Mouse (Mus musculus): ENCODE data around the gene Hbb-bh2.
"Not testable (repeated sequence)": the region's sequence is repeated elsewhere in the genome, so short reads cannot be mapped to it uniquely, and the experiment has no call there.

The Hbb-bh2 gene

DNA sequence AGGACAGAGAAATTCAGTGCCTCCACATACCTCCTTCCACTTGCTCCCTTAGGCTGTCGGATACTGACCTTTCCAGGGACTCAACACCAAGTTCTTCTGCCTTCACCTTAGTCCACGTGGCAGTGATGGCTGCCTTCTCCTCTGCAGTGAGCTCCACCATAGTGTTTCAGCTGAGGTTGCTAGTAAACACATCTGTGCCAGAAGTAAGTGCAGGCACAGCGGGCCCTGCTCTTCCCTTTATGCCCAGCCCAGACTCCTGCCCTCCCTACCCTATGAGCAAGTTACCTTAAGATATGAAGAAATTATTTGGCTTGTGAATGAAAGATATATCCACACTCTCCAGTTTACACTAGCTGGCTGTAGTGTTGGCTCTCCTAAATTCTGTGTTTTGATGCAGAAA is at the start of gene Hbb-bh2:
TSS of gene Hbb-bh2 (minus strand) at position 253 of the 400 bp plus-strand sequence.
- DNase-seq: no peak

DNA sequence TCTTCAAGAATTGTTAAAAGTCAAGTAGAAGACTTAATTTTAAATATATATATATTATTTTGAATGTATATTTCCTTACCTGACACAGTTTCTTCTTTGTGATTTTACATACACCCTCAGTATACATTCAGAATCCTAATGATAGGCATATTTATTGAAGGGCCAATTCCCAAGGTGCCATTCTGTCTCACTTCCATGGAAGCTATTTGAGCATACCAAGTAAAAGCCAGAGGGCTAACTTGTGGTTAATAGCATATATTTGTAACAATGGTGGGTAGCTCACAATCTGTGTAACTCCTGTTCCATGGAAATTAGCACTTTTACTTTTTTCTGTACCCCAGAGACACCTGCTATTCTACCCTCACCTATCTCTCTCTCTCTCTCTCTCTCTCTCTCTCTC is 45.8 kb upstream of the Hbb-bh2 start, which contains the start of gene Olfr66:
TSS of gene Olfr66 (minus strand) at position 101 of the 400 bp plus-strand sequence.
- DNase-seq: no peak

DNA sequence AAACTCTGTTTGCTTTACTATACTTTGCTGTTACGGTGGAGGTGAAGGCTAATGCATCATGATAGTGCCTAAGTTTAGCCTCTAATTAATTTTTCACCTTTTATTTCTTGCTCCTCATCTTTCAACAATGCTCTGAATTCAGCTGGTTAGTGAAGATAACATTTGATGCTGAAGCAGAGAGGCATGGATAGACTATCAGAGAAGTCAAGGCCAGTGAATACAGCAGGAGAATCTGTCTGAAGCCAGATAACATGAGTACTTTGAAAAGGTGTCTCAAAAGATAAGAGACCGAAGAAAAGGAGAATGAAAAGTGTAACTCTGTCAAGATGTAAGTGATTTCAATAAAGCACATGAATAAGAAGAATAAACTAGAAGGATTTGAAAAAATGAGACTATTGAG is 36.8 kb upstream of the Hbb-bh2 start:
- DNase-seq: no peak

DNA sequence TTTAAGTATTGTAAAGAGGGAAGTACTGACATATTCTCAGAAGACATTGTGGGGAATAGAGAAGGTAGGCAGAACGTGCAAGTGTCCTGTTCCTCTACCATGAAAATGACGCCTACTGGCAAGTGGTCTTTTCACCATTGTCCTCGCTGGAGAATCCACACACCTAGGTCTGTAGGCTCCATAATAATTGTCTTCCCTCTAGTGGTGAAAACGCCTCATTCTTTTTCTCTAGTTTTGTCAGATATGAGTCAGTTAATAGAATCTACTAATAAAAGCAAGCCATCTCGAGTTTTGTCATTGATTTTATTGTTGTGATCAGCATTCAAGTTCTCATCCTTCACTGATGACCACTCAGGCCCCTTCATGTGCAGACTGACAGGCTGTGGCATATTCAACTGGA is 34.1 kb upstream of the Hbb-bh2 start:
- no peak for DNase-seq

DNA sequence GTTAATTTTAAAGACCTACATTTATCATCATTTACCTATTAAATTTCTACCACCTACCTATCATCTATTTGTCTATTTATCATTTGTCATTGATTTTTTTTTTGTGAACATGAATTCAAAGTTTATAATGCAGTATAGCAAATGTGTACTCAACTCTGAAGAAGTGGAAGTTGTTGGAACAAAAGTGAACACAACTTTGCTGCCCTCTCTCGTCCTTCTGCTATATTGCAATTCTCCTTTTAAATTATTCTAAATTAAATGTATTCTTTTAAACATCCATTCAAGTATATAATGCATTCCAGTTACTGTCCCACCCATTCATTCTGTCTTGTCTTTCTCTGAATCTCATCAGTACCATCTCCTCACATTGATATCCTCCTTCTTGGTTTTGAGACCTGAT is 32.7 kb upstream of the Hbb-bh2 start:
- DNase-seq: no peak

DNA sequence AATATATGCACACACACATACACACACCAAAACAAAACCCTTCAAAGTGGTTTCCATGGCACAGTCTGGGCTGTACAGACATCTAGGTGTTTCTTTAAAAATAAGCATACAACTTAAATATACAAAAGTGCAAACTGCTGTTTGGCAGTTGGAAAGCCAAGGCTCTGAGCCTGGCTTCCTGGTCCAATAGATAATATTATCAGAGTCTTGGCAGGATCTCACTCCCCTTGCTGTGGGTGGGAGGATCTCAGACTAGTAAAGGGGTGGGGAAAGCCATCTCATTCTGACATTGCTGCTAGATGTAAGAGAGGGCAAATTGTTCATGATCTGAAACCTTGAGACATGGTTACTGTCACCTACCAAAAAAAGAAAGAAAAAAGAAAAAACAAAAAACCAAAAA is 30.3 kb upstream of the Hbb-bh2 start:
- DNase-seq: no peak

DNA sequence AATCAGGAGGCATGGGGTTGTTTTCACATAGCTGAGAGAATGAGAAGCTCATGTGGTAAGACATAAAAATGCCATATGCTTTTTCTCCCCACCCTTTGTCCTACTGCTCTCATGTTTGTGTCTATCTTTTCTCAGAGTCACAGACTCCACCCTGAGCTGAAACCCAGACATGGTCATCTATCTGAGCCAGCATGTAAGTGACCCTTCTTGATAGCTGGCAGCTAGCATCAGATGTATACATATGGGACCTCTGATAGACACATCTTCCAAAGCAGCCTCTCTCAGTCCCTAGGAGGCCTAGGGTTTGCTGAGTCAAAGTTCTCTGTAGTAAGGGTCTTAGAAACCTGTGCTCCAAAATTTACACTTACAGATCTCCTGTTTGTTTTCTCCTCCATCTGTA is 25.4 kb upstream of the Hbb-bh2 start:
- DNase-seq: no peak

DNA sequence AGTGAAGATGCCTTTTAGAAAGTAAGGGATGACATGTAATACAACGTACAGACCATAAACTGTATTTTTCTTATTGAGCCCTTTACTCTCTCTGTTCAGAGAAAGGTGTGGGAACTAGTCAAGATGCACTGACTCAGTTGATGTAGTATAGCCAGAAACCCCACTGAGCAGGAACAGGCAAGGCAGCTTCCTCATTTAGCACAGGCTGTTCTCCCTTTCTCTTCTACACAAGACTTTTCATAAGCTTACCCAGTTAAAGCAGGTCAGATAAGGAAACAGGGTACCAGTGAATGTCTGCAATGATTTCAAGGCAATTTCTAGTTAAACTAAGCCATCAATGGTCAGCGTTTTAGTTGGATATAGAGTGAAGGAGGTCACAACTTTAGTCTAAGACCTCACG is 21.2 kb upstream of the Hbb-bh2 start:
- no peak for DNase-seq

DNA sequence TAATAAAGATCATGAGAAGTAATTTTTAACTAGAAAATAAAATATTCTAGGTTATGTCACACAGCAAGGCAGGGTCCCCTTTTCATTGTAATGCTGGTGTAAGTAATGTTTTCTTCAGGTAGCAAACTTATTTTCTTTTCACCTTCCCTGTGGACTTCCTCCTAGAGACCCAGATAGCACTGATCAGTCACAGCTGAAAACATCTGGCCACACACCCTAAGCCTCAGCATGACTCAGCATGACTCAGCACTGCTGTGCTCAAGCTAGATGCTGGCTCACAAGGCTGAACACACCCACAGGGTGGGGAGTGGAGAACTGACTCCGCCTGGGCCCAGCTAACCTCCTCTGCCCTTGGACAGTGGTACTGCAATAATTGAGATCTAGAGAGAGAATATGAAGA is 20.5 kb upstream of the Hbb-bh2 start:
- DNase-seq: no peak

DNA sequence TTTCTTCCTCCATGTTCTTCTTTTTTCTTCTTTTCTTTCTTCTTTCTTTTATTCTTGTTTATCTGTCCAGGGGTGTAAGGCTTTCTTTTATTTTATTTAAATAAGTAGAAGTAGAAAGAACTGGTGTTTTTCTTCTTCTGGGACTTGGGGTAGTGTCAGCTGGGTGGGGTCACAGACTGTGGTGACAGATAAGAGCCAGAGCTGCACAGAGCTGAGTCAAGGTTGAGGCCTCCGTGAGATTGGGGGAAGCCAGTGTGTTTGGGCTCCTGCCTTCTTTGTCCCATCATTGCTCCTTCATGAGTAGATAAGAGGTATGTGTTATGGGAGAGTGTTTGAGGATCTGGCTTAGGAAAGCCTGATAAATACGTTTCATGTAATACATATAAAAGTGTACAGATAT is 18.8 kb upstream of the Hbb-bh2 start:
- DNase-seq: no peak

DNA sequence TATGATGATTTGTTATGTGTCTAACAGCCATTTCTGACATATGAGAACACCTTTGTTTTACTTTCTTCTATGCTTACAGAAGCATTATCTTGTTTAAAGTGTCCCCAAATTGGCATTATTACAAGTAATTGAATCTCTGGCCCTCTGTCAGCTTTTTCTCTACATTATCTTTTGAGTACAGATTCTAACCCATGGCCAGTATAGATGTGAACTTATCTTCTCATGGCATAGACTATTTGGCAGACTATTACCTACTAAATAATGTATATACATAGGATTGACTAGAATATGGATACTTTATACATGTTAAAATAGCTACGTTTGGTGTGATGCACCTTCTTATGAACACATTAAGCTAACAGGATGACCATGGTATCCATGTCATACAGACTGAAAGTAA is 14.3 kb upstream of the Hbb-bh2 start:
- DNase-seq: no peak

DNA sequence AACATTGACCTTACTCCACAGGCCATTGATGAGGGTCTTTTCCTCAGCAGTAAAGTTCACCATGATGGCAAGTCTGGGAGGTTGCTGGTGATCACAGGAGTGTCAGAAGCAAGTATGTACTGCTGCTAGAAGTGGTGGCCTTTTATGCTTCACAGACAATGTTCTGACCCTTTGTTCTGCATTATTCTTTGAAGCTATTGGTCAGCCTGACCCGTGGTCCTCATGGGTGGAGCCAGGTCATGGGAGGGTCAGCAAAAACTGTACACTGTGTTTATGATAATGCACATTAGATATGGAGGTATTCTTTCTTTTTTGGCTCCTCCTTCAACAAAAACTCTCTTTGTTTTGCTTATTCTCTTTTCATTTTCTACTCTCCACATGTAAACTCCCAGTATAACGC is 12.8 kb upstream of the Hbb-bh2 start, which contains the start of gene Hbb-y:
TSS of gene Hbb-y (minus strand) at position 127 of the 400 bp plus-strand sequence.
- DNase-seq: no peak

DNA sequence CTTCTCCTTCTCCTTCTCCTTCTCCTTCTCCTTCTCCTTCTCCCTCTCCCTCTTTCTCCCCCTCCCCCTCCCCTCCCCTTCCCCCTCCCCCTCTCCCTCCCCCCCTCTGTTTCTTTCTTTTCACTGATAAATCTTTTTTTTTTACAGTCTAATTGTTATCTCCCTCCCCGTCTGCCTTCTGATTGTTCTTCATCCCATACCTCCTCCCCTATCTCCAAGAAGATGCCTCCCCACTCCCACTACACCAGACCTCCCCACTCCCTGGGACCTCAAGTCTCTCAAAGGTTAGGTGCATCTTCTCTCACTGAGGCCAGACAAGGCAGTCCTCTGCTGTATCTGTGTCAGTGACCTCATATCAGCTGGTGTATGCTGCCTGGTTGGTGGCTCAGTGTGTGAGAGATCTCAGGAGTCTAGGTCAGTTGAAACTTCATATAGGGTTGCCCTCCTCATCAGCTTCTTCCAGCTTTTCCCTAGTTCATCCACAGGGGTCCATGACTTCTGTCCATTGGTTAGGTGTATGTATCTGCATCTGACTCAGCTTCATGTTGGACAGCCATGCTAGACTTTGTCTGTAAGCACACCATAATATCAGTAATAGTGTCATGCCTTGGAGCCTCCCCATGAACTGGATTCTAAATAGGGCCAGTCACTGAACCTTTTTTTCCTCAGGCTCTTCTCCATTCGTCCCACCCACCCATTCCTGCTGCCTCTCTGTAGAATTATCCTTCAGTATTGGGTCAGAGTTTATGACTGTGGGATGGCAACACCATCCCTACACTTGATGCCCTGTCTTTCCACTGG is 4.4 kb upstream of the Hbb-bh2 start:
- DNase-seq: no peak

DNA sequence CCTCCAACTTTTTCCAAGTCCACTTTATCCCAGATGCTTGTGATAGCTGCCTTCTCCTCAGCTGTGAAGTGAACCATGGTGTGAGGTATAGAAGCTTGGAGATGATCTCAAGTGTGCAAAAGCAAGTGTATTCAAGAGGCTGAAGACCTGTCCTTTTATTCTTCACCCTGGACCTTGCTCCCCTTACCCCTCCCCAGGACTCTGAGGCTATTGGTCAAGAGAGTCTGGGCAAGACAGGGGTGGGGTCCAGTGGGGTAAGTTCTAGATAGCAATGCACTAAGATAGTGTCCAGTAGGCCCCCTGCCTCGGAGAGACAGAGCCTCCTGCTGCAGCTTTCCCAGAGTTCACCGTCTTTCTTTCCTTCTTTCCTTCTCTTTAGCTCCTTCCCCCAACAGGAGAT is 2.7 kb upstream of the Hbb-bh2 start, which contains the start of gene Hbb-bh1:
TSS of gene Hbb-bh1 (minus strand) at position 131 of the 400 bp plus-strand sequence.
- DNase-seq: no peak

DNA sequence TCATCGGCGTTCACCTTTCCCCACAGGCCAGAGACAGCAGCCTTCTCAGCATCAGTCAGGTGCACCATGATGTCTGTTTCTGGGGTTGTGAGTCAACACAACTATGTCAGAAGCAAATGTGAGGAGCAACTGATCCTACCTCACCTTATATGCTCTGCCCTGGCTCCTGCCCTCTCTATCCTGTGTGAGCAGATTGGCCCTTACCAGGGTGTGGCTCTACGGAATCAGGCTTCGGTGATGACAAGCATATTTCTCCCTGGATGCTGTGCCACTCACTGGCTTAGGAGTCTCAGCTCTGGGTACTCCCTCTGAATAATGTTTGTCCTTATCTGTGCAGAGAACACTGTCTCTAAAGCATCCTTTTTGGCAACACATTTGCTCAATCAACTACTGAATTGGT is 12.5 kb downstream of the Hbb-bh2 start, which contains the start of gene Hbb-bs:
TSS of gene Hbb-bs (minus strand) at position 289 of the 400 bp plus-strand sequence.
- DNase-seq: no peak

DNA sequence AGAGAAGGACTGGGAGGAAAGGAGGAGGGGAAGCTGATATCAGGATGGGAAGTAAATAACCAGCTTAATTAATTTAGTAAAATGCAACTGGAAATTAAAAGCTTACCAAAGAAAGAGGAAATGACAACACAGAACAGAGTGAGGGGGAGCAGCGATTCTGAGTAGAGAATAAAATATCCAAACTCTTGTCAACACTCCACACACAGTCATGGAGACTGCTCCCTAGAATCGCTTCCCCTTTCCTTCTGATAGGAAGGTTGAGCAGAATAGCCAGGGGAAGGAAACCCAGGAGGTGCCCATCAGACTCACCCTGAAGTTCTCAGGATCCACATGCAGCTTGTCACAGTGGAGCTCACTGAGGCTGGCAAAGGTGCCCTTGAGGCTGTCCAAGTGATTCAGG is 13.2 kb downstream of the Hbb-bh2 start:
- not testable (repeated sequence) for DNase-seq

DNA sequence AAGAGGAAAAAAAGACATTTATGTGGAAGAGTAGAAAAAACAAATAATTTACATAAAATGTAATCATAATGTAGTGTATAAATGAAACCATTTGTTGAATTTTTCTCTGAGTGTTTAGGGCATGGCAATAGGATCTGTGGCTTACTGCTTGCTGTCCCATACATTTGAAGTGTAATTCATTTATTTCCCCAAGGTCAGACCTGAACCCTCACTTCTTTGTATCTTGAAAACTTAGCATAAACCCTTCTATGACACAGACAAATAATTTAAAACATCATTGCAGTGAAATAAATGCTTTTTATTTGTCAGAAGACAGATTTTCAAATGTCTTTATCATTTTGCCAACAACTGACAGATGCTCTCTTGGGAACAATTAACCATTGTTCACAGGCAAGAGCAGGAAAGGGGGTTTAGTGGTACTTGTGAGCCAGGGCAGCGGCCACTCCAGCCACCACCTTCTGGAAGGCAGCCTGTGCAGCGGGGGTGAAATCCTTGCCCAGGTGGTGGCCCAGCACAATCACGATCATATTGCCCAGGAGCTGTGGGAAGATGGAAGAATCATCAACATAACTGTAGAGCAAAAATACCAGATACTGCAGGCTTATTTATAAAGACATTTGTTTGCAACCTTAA is 13.9 kb downstream of the Hbb-bh2 start:
- DNase-seq: no peak

DNA sequence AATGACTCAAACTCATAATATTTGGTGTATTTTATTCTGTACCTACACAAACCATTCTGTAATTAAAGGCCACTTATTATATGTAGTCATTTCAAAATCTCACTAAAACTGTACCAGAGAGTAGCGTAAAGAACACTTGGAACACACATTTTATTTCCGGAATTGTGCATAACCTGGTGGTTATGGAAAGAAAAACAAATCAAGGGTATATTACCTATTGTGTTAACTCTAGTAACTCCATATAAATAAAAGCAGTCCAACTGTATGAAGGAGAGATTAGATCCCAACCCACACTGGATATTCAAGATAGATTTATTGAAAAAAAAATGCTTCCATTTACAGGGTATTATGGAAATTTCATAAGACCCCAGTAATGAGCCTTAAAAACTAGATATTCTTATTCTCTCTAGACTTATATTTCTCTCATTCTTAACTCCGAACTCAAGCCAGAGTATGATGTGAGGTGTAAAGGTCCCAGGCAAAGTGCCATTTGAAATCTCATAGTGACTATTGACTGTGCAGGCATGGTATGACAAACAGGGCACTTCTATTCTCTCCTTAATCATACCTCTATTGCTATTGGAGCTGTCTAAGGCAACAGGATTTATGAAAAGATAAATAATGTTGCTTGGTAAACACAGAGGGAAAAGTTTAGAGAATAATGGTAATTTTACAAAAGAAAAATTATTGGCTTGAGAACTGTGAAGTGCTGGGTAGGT is 14.6 kb downstream of the Hbb-bh2 start:
- no peak for DNase-seq

DNA sequence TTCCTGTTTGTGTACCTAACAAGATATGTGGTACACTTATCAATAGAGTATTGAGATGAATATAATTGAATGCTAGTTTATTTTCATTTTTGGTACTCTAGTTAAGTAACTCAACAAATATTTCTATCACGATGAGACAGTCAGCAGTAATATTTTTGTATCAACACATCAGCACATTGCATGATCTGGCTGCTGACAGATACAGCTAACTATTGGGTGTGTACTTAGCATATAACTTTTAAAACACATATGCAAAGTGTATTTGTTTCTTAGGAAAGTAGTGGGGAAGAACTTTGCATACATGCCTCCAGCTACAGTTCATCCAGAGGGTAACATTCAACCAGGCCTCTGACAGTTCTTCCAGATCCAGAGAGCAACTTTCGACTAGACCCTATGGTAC is 15.7 kb downstream of the Hbb-bh2 start:
- no peak for DNase-seq

DNA sequence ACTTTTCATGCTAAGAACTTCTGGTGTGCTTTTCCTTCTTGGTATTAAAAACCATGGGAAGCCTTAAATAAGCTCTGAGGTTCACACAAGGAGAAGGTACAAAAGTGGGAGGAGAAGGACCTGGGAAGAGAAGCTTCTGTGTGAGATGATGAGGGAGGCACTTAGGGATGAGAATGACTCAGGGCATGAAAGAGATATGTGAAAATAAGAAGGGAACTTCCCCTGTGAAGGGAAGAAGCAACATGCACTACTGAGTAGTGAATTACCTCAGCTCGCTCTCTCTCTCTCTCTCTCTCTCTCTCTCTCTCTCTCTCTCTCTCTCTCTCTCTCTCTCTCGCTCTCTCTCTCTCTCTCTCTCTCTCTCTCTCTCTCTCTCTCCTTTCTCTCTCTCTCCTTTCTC is 25.2 kb downstream of the Hbb-bh2 start:
- DNase-seq: not testable (repeated sequence)

DNA sequence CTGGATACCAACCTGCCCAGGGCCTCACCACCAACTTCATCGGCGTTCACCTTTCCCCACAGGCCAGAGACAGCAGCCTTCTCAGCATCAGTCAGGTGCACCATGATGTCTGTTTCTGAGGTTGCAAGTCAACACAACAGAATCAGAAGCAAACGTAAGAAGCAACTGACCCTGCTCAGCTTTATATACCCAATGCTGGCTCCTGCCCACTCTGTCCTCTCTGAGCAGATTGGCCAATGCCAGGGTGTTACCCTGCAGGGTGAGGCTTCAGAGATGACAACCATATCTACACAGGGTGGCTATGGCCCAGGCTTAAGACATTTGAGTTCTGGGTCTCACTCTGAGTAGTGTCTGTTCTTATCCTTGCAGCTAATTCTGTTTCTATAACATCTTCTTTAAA is 26.6 kb downstream of the Hbb-bh2 start, which contains the start of gene Hbb-bt:
TSS of gene Hbb-bt (minus strand) at position 231 of the 400 bp plus-strand sequence.
- DNase-seq: no peak

DNA sequence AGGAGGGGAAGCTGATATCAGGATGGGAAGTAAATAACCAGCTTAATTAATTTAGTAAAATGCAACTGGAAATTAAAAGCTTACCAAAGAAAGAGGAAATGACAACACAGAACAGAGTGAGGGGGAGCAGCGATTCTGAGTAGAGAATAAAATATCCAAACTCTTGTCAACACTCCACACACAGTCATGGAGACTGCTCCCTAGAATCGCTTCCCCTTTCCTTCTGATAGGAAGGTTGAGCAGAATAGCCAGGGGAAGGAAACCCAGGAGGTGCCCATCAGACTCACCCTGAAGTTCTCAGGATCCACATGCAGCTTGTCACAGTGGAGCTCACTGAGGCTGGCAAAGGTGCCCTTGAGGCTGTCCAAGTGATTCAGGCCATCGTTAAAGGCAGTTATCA is 27.2 kb downstream of the Hbb-bh2 start:
- DNase-seq: not testable (repeated sequence)

DNA sequence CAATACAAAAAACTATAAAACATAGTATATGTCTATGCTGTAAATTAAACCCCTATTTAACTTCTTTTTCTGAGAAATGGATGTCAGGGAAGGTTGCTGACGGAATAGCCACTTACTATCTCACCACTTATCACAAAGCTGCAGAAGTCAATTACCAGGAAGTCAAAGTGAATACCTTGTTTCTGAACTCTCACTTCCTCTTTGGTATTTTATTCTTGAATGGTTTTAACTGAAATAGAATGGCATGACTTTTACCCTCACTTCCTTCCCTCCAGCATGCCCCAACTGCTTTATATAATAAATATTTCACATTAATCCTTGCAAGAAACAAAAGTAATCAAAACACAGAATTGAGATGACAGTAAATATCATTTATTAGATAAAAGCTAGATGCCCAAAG is 28.1 kb downstream of the Hbb-bh2 start:
- DNase-seq: no peak
